Mouse (Mus musculus): ENCODE results near the gene Gm37240.
A peak's percentile ranks its signal among the peaks of the same experiment; 100 is the strongest.

Gm37240 gene

DNA sequence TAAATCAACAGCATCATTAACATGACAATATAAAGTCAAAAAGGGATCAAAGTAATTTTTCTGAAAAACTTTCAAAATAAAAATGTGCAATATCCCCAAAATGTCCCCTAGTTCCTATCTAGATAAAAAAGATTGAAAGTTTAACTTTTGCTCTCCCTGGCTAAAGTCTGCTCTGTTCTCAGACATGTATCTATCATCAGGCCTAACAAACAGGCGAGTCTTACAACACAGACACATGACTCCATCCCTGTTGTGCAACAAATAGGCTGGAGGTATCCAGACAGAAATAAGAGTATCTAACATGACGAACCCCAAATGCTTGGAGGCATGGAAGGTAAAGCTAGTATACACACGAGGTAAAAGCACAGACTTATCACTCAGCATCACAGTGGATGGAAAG lies 68.0 kb downstream of the Gm37240 start:
- no peak for DNase-seq

DNA sequence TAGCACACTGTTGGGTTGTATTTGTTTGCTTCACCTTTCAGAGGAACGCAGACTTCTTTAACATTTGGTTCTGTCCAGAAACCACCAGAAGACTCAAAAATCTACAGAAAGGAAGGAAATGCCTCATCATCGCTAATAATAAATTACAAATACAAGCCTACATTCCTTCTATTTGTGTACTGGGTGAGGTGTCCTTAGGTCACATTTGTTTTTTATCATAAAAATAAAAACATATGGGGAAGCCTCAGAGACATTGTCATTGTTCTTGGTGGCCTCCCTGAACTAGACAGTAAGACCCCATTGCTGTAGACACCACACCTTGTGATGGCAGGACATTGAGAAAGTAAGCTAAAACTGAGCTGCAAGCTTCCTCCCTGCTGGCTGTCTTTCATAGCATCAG lies 70.1 kb downstream of the Gm37240 start, which contains the start of gene Fam160a1:
TSS of gene Fam160a1 (minus strand) at position 101 of the 400 bp plus-strand sequence.
- DNase-seq, result no peak

DNA sequence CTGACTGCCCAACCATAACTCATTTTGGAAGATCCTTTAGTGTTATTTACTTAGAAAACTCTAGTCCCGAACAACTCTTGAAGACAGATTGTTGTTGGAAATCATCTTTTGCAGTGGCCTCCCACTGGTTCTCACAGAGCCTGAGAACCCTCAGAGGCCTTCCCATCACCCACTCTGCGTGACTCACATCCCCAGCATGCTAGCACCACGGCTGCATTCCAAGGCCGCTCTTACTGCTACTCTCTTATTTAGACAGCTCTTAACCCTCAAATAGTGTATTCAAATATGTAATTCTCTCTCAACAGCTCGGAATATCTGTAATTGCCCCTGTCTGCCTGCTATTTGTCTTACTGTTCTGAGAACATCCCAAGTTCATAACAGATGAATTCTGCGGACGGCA lies 73.1 kb downstream of the Gm37240 start:
- DNase-seq, result peak; percentile 38

DNA sequence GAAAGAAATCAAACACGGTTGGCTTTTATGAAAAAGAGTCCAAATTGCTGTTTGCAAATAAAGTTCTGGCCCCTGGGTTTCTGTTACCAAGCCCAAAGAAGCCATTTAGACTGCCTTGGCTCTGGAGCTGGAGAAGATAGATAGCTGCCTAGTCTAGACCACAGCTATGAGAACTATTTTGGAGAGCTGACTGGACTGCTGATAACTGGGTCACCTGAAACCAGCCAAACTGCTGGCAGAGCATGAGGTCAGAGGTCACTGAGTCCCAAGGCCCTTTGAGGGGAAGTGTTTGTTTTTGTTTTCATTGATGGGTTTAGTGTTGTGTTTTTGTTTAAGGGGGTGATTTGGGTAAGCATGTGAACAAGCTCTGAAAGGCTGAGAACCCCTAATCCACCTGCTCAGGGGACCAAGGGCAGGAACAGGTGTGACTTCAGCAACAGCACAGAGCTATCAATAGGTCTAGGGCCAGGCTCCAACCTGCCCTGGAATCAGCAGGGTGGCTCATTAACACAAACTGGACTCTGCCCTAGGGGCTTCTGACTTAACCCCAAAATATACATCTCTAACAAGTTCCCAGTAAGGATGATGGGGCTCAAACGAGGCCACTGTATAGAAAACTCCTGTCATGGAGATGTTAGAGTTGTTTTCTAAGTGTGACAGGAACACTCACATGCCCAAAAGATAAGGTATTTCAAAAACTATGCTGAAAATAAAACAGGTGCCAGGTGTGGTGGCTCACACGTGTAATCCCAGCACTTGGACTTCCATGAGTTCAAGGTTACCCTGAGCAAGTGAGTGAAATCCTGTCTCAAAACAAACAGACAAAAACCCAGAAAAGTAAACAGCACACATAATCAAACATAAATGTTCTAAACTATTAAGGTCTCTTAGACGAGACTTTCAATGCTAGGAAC lies 74.0 kb downstream of the Gm37240 start:
- no peak for DNase-seq

DNA sequence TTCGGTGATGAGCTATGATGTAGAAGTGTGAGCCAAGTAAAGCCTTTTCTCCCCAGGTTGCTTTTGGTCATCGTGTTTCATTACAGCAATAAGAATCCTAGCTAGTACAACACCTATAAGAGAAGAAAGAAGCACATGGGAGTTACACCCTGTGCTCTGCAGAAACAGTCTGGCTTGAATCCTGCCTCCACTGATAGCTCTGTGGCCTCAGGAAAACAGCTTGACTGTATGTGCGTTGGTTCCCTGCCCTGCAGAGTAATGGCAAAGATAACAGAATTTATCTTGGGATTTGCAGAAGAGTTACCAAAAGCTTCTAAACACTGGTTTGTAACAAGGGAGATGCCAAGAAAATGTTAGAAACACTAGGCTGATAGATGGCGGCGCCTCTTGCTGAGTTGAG lies 75.3 kb downstream of the Gm37240 start:
- DNase-seq, result no peak

DNA sequence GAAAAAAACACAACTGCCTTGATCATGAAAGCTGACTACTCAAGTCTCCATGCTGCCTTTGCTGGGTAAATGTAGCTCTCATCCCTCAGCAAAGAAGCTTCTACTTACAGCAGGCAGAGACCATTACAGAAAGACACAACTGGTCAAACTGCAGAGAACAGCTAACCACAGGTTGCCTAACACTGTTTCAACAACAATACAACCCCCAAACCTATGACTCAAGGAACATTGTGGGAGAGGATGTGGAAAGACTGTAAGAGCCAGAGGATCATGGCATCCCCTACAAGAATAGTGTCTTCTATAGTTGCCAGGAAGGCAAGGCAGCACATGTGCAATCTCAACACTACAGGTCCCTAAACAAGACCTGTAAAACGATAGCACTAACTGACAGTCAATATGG lies 94.2 kb downstream of the Gm37240 start:
- DNase-seq, result no peak

DNA sequence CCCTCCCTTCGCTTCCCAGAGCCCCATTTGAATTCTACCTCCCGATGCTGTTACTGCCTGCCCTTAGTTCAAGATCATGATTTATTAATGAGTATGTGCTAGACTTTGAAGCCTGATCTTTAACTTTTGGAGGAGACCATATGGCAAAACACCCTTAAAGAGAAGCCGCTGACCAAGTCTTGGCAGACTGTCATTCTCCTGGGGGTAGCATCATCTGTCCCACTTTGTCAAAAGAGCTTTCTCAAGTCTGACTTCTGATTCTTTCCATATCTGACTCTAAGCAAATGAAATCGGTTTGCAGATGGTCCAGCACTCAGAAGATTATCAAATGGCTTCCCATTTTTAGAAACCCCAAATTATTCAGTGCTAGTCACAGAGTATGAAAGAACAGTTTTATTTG lies 97.6 kb downstream of the Gm37240 start:
- no peak for DNase-seq

DNA sequence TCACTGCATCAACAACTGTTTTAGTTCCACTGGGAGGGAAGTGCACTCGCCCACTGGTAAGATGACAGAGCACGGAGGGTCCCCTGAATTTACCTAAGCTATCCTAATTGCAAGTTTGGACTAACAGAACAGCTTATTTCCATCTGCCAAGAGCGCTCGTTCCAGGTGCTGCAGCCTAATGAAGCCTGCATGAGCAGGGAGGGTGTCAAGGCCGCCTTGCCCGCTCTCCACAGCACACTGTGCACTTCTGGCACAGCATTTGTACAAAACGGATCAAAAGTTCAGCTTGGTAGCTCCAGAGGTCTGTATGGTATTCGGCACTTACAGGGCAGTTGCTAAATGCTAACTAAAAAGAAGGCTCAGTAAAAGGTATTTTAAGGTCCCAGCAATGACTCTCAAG lies 100.8 kb downstream of the Gm37240 start:
- DNase-seq, result no peak

DNA sequence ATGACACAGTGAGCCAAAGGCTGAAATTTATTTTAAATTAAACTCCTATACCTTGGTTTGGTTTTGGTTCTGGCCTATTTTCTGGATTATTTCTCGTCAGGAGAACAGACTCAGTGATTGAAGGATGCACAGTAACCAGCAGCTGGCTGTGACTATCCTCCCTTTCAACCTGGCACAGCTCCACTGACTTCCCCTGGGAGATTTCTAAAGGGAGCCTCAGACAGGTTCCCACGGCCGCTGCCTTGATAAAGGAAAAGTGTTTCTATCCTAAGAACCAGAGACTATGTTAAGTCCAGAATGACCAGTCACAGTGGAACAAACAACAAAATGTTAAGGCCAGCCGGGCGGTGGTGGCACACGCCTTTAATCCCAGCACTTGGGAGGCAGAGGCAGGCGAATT lies 106.4 kb downstream of the Gm37240 start:
- DNase-seq, result no peak

DNA sequence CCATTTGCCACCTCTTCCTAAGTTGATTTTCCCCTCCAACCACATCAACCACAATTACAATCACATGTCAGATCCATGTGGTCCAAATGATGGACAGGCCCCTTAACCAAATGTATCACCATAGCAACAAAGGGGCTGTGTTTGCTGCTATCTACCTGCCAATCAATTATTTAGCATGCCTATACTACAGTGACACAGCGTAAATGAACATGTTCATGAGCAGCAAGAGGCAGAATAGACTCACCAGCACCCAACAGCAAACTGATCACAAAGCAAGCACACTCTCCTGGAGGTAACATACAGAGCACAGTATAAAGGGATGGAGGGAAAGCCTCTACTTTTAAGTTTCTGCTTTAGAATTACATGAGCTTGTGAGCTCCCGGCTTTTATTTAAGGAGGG lies 107.0 kb downstream of the Gm37240 start:
- no peak for DNase-seq

DNA sequence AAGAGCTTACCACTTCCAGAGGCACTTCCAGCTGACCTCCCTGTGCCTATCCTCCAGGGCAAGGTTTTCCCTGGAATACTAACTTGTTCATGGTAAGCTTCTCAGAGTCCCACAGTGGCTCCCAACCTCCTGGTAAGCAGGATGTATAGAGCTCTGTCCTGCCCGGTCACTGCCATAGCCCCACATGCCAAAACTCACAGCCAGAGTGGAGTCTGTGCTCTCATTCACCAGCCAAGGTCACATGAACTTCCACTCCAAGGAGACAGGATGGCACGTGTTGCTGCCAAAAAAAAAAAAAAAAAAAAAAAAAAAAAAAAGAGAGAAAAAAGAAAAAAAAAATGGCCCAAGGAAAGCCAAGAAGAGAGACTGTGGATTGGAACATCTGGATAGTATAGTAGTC lies 109.5 kb downstream of the Gm37240 start:
- no peak for DNase-seq

DNA sequence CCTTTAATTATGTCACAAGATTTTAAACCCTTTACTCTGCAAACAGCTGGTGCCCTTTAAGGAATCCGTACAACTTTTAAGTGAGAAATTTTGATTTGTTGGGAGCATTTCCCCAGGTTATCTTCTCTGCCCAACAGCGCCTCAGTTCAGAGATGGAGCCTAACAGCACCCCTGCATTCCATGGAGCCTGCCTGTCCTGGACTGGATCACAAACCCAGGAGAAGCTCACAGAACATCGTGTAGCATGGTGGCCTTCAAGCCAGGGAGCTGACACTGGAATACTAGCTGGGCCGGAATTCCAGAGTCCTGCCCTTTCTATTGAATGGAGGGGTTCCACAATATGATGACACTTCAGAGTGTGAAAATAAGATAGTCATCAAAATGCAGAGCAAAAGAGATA lies 110.0 kb downstream of the Gm37240 start:
- DNase-seq, result no peak

DNA sequence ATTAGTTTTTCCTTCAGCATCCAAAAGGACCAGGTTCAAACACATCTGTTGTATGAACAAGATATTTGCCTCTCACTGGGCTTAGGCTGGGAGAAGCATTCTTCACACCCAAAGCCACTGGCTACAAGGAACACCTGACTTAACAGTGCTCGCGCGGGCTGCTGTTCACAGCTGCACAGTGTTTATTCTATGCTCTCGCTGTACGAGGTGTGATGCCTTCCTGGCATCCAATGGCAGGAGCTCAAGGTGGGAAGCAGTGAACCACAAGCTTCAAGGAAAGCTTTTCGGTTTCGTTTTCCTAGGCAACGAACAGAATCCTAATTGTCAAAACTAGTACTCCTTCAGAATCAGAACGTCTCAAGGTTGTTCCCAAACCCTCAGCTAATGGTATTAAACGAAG lies 110.6 kb downstream of the Gm37240 start:
- DNase-seq, result no peak

DNA sequence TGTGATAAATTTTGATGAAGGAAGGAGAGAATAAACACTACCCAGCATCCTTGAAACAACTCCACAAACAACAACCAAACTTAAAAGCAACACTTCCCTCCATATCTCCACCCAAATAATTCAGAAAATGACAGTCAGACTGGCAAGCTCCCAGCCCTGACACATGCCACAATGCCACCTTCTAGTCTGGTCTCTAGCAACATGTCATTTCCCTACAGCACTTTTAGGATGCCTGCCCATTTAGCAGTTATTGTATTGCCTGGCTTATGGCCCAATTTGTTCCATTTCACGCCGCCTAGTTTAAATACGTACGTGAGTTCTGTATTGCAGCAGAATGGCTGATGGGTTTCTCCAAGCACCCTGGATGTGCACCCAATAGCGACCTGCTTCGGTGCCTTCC lies 111.2 kb downstream of the Gm37240 start:
- no peak for DNase-seq

DNA sequence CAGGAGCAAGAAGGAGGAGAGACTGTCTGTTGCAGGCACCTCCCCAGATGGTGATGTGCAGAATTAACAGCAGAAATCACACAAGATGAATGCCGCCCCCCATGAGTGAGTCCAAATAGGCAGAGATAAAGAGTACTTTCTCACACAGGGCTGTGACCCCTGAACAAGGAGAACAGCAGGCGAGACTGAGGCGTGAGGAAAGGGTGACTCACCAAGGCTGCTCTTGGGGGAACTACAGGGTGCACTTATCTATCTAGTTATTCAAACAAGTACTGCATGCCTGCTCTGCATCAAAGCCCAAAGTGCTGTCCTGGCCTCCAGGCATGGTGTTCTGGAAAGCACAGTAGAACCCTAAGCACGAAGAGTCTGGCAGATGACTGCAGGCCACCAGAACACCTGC lies 113.4 kb downstream of the Gm37240 start:
- no peak for DNase-seq

DNA sequence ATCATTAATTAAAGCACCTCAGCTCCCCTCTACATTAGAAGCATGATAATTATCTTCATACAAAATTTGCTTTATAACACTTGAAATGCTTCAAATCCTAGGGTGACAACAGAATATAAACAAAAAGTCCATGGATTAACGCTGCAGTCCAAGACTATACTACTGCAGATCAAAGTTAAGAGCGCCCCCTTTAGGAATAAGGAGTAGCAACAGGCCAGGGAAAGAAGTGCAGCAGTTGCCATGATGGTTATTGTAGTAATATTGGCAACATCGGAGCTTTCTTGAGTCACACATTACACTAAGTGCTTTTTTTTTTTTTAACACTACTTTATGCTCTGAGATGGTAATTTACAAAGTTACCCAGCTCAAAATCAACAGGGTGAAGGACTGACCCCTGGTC lies 113.9 kb downstream of the Gm37240 start:
- no peak for DNase-seq

DNA sequence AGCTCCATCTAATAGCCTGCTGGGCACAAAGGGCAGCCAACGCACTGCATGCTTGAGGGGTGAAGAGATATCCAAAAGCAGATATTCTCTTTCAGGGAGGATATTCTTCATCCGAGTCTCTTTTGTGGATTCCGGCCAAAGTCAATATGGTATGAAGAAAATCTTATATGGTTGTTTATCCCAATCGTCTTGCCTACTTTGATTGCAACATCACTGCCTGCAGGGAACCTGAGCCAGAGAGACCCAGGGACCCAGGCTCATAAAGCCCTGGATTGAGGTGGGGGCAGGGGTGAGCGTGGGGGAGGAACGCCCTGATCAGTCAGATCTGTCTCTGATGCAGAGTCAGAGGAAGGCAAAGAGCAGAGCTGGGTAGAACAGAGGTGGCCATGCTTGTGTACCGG lies 122.4 kb downstream of the Gm37240 start:
- no peak for DNase-seq

DNA sequence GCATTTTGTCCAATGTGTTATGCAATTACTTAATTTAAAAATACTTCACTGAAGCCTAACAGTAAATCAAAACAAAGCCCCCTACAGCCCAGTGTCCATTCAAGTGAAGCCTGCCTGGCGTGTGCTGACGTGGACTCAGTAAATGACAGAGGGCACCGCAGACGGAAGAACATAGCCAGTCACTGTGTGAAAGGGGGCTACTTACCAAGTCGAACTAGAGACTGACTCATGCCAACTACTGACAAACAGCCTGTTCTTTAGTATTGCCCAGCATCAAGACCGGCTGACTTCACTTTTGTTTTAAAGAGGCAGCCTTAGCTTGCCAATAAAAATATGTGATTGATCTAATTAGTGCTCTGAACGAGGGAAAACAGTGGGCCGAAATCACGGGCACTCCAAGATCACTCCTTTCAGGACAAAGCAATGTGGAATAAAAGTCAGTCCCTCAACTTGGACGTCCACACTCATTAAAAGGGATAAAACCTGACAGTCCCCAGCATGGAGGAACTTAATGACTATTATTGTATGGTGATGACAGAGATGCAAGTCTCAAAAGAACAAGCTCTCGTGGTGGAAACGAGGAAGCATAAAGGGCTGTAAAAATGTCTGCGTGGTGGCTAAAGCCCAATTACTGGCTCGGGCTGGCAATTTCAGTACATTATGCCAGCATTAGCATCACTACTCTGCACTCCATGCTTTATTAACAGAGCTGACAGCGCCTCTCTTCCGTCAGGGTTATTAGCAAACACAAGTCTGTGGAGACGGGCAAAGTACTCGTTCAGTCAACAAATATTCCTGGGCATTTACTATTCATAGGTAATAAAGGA lies 123.1 kb downstream of the Gm37240 start:
- DNase-seq, result no peak

DNA sequence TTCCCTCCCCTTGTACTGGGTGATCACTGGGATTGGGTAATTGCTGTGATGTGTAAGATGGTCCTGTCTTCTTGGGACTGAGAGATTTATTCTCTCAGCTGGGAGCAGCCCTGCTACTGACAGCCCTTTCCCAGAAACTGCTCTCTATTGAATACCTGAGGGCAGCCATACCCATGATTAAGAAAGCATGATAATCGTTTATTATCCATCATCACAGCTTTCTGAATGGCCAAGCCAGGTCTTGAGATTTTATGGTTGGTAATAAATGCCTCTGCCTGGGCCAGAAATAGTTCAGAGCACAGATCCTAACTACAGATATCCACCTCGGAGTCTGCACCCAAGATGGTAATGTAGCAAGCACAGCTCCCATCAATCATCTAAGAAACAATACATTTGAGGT lies 129.4 kb downstream of the Gm37240 start:
- DNase-seq, result no peak

DNA sequence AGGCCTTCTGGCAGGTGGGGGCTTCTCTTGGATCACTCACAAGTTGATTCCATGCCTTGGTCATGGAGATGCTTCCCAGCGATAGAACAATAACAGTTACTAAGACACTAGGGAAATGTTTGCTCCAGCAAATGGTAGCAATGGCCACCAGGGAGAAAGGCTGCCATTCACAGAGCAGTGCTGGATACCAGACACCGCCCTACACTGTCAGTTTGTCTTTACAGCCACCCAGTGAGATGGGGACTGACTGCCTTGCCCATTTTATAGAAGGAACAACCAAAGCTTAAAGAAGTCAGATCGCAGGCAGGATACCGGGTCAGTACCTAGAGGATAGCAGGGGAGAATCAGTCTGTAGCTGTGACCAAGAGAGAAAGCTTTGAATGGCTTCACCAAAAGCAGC lies 129.9 kb downstream of the Gm37240 start:
- DNase-seq, result no peak

DNA sequence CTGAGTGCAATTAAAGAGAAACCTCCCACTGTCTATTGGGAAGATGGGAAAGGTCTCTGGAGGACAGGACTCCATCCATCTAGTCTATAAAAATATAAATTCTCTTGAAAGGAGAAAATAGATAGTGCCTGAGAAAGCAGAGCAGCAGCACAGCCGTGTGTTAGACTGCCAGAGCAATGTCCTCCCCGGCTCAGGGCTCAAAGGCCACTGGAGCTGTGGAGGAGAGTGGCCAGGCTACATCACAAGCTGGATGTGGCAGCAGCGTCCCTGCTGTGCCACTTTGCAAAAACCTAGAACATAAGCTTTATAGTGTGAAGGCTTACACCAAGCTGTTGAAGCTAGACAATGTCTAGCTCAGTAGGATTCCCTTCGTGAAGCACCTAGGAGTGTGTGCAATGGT lies 138.0 kb downstream of the Gm37240 start:
- DNase-seq, result no peak

DNA sequence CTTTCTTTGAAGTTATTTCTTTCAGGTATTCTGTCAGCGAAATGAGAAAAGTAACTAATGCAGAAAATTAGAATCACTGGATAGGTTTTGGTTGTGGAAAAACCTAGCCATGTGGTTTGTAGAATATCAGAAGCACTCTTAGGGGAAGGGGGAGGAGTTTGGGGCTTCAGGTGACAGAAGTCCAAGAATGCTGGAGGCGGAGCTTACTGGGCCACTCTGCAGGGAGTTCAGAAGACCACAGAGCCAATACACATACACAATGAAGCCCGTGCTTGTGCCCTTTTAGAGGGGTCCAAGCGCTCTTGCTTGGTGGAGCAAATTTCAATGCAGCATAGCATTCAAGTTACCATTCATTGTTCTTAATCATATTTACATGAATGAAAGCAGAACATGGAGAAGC lies 138.5 kb downstream of the Gm37240 start:
- no peak for DNase-seq

DNA sequence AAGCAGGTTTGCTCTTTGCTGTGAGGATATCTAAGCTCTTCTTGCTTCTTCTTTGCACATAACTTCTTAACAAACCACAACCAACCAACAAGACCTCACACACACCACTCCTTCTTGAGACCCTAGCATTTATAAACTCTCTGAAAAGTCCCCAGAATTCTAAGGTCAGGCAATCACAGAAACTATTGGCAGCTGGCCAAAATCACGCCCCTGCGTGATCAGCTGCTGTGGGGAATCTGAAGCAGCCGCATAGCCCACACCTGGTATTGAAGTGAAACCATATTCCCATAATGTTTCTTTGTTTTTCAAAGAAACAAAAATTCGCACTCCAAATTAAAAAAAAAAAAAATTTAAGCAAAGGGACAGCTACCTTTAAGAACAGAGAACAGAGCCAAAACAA lies 141.2 kb downstream of the Gm37240 start:
- DNase-seq, result no peak

DNA sequence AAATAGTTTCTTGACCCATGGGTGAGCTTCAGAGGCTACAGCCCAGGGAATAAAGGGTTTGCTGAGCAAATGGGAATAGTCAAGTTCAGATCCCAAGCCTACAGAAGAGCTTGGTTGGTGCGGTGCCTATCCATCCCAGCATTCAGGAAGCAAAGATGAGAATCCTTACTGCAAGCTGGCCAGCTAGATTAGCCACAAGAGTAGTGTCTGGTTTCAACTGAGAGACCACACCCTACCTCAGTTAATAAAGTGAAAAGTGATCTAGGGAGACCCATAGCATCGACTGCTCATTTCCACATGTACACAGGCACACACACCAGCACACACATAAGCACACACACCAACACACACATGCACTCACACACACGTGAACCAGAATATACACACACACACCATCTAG lies 145.6 kb downstream of the Gm37240 start:
- DNase-seq, result no peak
